Mouse (Mus musculus): ENCODE data around the gene Mthfd1l.

Mthfd1l gene

GRCm38 (mm10) chr10:3975898-3976622 is 3.1 kb downstream of the Mthfd1l start:
- in situ Hi-C loops (cut with MboI, MseI), result loop anchor here (25.0 kb wide), 2 partner anchors 361 to 1836 kb away; partner anchors contain the start of genes Fbxo5 and Mtrf1l

- in situ Hi-C loops (cut with MboI, MseI), result loop anchor here (25.0 kb wide), 2 partner anchors 361 to 1836 kb away; partner anchors contain the start of genes Fbxo5 and Mtrf1l
Observed at GRCm38 (mm10) chr10:3976623-3977010, 3.7 kb downstream of the Mthfd1l start.

GRCm38 (mm10) chr10:3978326-3978725 is 5.4 kb downstream of the Mthfd1l start:
- in situ Hi-C loops (cut with MboI, MseI), result loop anchor here (25.0 kb wide), 2 partner anchors 359 to 1834 kb away; partner anchors contain the start of genes Fbxo5 and Mtrf1l

- in situ Hi-C loops (cut with MboI, MseI), result loop anchor here (25.0 kb wide), 2 partner anchors 358 to 1833 kb away; partner anchors contain the start of genes Fbxo5 and Mtrf1l
Observed at GRCm38 (mm10) chr10:3978792-3979488, 6.0 kb downstream of the Mthfd1l start.

- in situ Hi-C loops (cut with MboI, MseI), result loop anchor here (25.0 kb wide), 2 partner anchors 357 to 1832 kb away; partner anchors contain the start of genes Fbxo5 and Mtrf1l
Observed at GRCm38 (mm10) chr10:3980231-3980630, 7.3 kb downstream of the Mthfd1l start.

GRCm38 (mm10) chr10:3990295-3990883 is 17.5 kb downstream of the Mthfd1l start:
- in situ Hi-C loops (cut with MboI, MseI), result loop anchor here (25.0 kb wide), 2 partner anchors 347 to 1822 kb away; partner anchors contain the start of genes Fbxo5 and Mtrf1l

GRCm38 (mm10) chr10:3993365-3994102 is 20.6 kb downstream of the Mthfd1l start:
- in situ Hi-C loops (cut with MboI, MseI), result loop anchor here (25.0 kb wide), 2 partner anchors 344 to 1819 kb away; partner anchors contain the start of genes Fbxo5 and Mtrf1l

- in situ Hi-C loops (cut with MboI, MseI), result loop anchor here (25.0 kb wide), 2 partner anchors 342 to 1817 kb away; partner anchors contain the start of genes Fbxo5 and Mtrf1l
Observed at GRCm38 (mm10) chr10:3995277-3995676, 22.4 kb downstream of the Mthfd1l start.

GRCm38 (mm10) chr10:3996170-3996876 is 23.4 kb downstream of the Mthfd1l start:
- in situ Hi-C loops (cut with MboI, MseI), result loop anchor here (25.0 kb wide), 2 partner anchors 341 to 1816 kb away; partner anchors contain the start of genes Fbxo5 and Mtrf1l

- in situ Hi-C loops (cut with MboI, MseI), result loop anchor here (25.0 kb wide), 2 partner anchors 339 to 1814 kb away; partner anchors contain the start of genes Fbxo5 and Mtrf1l
Observed at GRCm38 (mm10) chr10:3997851-3998426, 25.0 kb downstream of the Mthfd1l start.

- in situ Hi-C loops (cut with MboI, MseI), result no loop called here
Observed at GRCm38 (mm10) chr10:4002711-4003110, 29.8 kb downstream of the Mthfd1l start.

GRCm38 (mm10) chr10:4005191-4005590 is 32.3 kb downstream of the Mthfd1l start:
- in situ Hi-C loops (cut with MboI, MseI), result no loop called here

- in situ Hi-C loops (cut with MboI, MseI), result no loop called here
Observed at GRCm38 (mm10) chr10:4006296-4007015, 33.5 kb downstream of the Mthfd1l start.

GRCm38 (mm10) chr10:4022628-4023303 is 49.8 kb downstream of the Mthfd1l start:
- in situ Hi-C loops (cut with MboI, MseI), result no loop called here

- in situ Hi-C loops (cut with MboI, MseI), result no loop called here
Observed at GRCm38 (mm10) chr10:4026616-4027015, 53.7 kb downstream of the Mthfd1l start.

- in situ Hi-C loops (cut with MboI, MseI), result no loop called here
Observed at GRCm38 (mm10) chr10:4027466-4027865, 54.5 kb downstream of the Mthfd1l start.

- in situ Hi-C loops (cut with MboI, MseI), result no loop called here
Observed at GRCm38 (mm10) chr10:4028851-4029442, 56.0 kb downstream of the Mthfd1l start.

GRCm38 (mm10) chr10:4033761-4034160 is 60.8 kb downstream of the Mthfd1l start:
- in situ Hi-C loops (cut with MboI, MseI), result no loop called here
